In genomic region chr3:121693746-121694145, GRCm38 (mm10) we compare ENCODE assay signal across 29 mouse cellular contexts. TPM values are rescaled to one million over a fixed set of nuclear protein-coding genes. Genes with fewer than 3 reads are reported as not detected.
A peak's percentile ranks its signal among the peaks of the same experiment; 100 is the strongest.
ATAC-seq and TF ChIP-seq lines count a peak whose summit lies in the region.
"Had no signal": no experiment of that assay in that cellular context is flagged by ENCODE, and none has a peak within 500 bp of the region (broad histone marks: within the 10 kb centered on the region; RNA-seq: fewer than 3 reads in every experiment).

No protein-coding gene starts in this region.

- H3K9me3 ChIP-seq in intestine, embryonic 15.5 days, result no peaks in the 10 kb centered on the region
- no peaks in the 10 kb centered on the region for H3K9me3 ChIP-seq in intestine, postnatal 0 days (ENCODE audit: control insufficient read depth)
- H3K9me3 ChIP-seq in liver, embryonic 15.5 days (replicated peaks), result no peaks in the 10 kb centered on the region
- no peaks in the 10 kb centered on the region for H3K9me3 ChIP-seq in liver, embryonic 12.5 days (replicated peaks)
- no peaks in the 10 kb centered on the region for H3K9me3 ChIP-seq in hindbrain, embryonic 16.5 days (ENCODE audit: control insufficient read depth, low read length)
- H3K9me3 ChIP-seq: embryonic facial prominence, embryonic 12.5 days; forebrain, embryonic 15.5 days; heart, embryonic 12.5 days; hindbrain, embryonic 13.5 days; kidney, embryonic 15.5 days had no signal

- no peak overlapping the region for H3K27ac ChIP-seq in intestine, embryonic 15.5 days
- no peak overlapping the region for H3K27ac ChIP-seq in intestine, postnatal 0 days (ENCODE audit: low read depth, low read length)
- H3K27ac ChIP-seq in liver, embryonic 15.5 days (replicated peaks), result no peak overlapping the region
- H3K27ac ChIP-seq in liver, embryonic 12.5 days, result no peak overlapping the region
- peak overlapping the region; percentile 97 for H3K27ac ChIP-seq in brown adipose tissue, adult 24 weeks (replicated peaks; ENCODE audit: low read depth, low read length)
- no peak overlapping the region for H3K27ac ChIP-seq in hindbrain, embryonic 16.5 days (ENCODE audit: low read depth, low read length)
- H3K27ac ChIP-seq: embryonic facial prominence, embryonic 12.5 days; forebrain, embryonic 15.5 days; gastrocnemius, adult 2 months; heart, adult 2 months; hindbrain, embryonic 13.5 days; kidney, embryonic 15.5 days had no signal

- H3K4me3 ChIP-seq in intestine, embryonic 15.5 days (replicated peaks), result no peak overlapping the region
- no peak overlapping the region for H3K4me3 ChIP-seq in intestine, postnatal 0 days (ENCODE audit: low read depth, low read length)
- H3K4me3 ChIP-seq in liver, embryonic 15.5 days (replicated peaks), result no peak overlapping the region
- no peak overlapping the region for H3K4me3 ChIP-seq in liver, embryonic 12.5 days
- no peak overlapping the region for H3K4me3 ChIP-seq in brown adipose tissue, adult 24 weeks (ENCODE audit: insufficient read depth, low read depth, low read length)
- H3K4me3 ChIP-seq in hindbrain, embryonic 16.5 days (ENCODE audit: low read length), result no peak overlapping the region
- H3K4me3 ChIP-seq: embryonic facial prominence, embryonic 12.5 days; forebrain, embryonic 15.5 days; gastrocnemius, adult 2 months; heart, adult 2 months; heart, embryonic 12.5 days; hindbrain, embryonic 13.5 days; kidney, embryonic 15.5 days had no signal

- ATAC-seq in intestine, embryonic 15.5 days, result peak; percentile 3; the same call in 1 of the 2 replicates
- ATAC-seq in intestine, postnatal 0 days, result no peak
- no peak for ATAC-seq in liver, embryonic 15.5 days (ENCODE audit: insufficient read depth)
- ATAC-seq in liver, embryonic 12.5 days, result no peak
- 0 out of 2 replicates have a peak, but pooled peaks have one; percentile 14 for ATAC-seq in monocyte, adult 5-6 weeks (replicated peaks; ENCODE audit: insufficient number of reproducible peaks, low FRiP score, low TSS enrichment, poor library complexity, severe bottlenecking)
- ATAC-seq in hindbrain, embryonic 16.5 days, result no peak
- ATAC-seq: forebrain, embryonic 15.5 days; lung, postnatal 0 days had no signal

- H3K36me3 ChIP-seq in intestine, embryonic 15.5 days, result no peaks in the 10 kb centered on the region
- H3K36me3 ChIP-seq in intestine, postnatal 0 days (ENCODE audit: control insufficient read depth, insufficient read depth), result no peaks in the 10 kb centered on the region
- H3K36me3 ChIP-seq in liver, embryonic 15.5 days (replicated peaks), result no peaks in the 10 kb centered on the region
- H3K36me3 ChIP-seq in liver, embryonic 12.5 days, result no peaks in the 10 kb centered on the region
- no peaks in the 10 kb centered on the region for H3K36me3 ChIP-seq in hindbrain, embryonic 16.5 days (ENCODE audit: control insufficient read depth, insufficient read depth, low read length)
- H3K36me3 ChIP-seq: embryonic facial prominence, embryonic 12.5 days; forebrain, embryonic 15.5 days; heart, embryonic 12.5 days; hindbrain, embryonic 13.5 days; kidney, embryonic 15.5 days had no signal

- WGBS in intestine, embryonic 15.5 days, result 78% methylated on average over 5 of the region's 5 CpGs
- 64% methylated on average over 5 of the region's 5 CpGs for WGBS in intestine, postnatal 0 days
- 52% methylated on average over 5 of the region's 5 CpGs for WGBS in liver, embryonic 15.5 days (ENCODE audit: insufficient replicate concordance)
- WGBS in liver, embryonic 12.5 days (ENCODE audit: insufficient replicate concordance), result 55% methylated on average over 5 of the region's 5 CpGs
- 87% methylated on average over 5 of the region's 5 CpGs for WGBS in hindbrain, embryonic 16.5 days

- no peaks in the 10 kb centered on the region for H3K4me1 ChIP-seq in intestine, embryonic 15.5 days (replicated peaks)
- H3K4me1 ChIP-seq in intestine, postnatal 0 days (replicated peaks; ENCODE audit: control insufficient read depth, insufficient read depth, low read length), result no peaks in the 10 kb centered on the region
- H3K4me1 ChIP-seq in liver, embryonic 15.5 days (replicated peaks), result no peaks in the 10 kb centered on the region
- peaks cover 6% of the 10 kb centered on the region; the same call in 1 of the 2 replicates for H3K4me1 ChIP-seq in liver, embryonic 12.5 days
- H3K4me1 ChIP-seq in brown adipose tissue, adult 24 weeks (ENCODE audit: control insufficient read depth, insufficient read depth, insufficient read length, low read length), result peaks cover 4% of the 10 kb centered on the region; the same call in 1 of the 2 replicates
- no peaks in the 10 kb centered on the region for H3K4me1 ChIP-seq in hindbrain, embryonic 16.5 days (ENCODE audit: control insufficient read depth, insufficient read depth, low read depth, low read length)
- H3K4me1 ChIP-seq: embryonic facial prominence, embryonic 12.5 days; forebrain, embryonic 15.5 days; heart, embryonic 12.5 days; hindbrain, embryonic 13.5 days; kidney, embryonic 15.5 days had no signal

- no peak overlapping the region for H3K9ac ChIP-seq in intestine, embryonic 15.5 days
- H3K9ac ChIP-seq in intestine, postnatal 0 days (ENCODE audit: low read depth, low read length), result no peak overlapping the region
- no peak overlapping the region for H3K9ac ChIP-seq in liver, embryonic 15.5 days
- no peak overlapping the region for H3K9ac ChIP-seq in liver, embryonic 12.5 days
- H3K9ac ChIP-seq in hindbrain, embryonic 16.5 days (ENCODE audit: low read depth, low read length), result no peak overlapping the region
- H3K9ac ChIP-seq: embryonic facial prominence, embryonic 12.5 days; forebrain, embryonic 15.5 days; heart, embryonic 12.5 days; hindbrain, embryonic 13.5 days; kidney, embryonic 15.5 days had no signal

- H3K4me2 ChIP-seq in intestine, embryonic 15.5 days (replicated peaks), result no peak overlapping the region
- H3K4me2 ChIP-seq in intestine, postnatal 0 days (replicated peaks; ENCODE audit: low read depth), result no peak overlapping the region
- peak overlapping the region; percentile 20 for H3K4me2 ChIP-seq in liver, embryonic 15.5 days
- H3K4me2 ChIP-seq in liver, embryonic 12.5 days, result no peak overlapping the region
- H3K4me2 ChIP-seq in hindbrain, embryonic 16.5 days (ENCODE audit: low read length), result no peak overlapping the region
- H3K4me2 ChIP-seq: embryonic facial prominence, embryonic 12.5 days; forebrain, embryonic 15.5 days; heart, embryonic 12.5 days; hindbrain, embryonic 13.5 days; kidney, embryonic 15.5 days had no signal

- TF ChIP-seq CTCF in intestine, postnatal 0 days (IDR thresholded peaks at IDR 0.05; ENCODE audit: low read depth), result no peak

- 0 out of 2 replicates have a peak, but pooled peaks cover 2% of the 10 kb centered on the region for H3K27me3 ChIP-seq in intestine, embryonic 15.5 days (replicated peaks)
- H3K27me3 ChIP-seq in intestine, postnatal 0 days (replicated peaks; ENCODE audit: control insufficient read depth, insufficient read depth, low read length), result peaks cover 8% of the 10 kb centered on the region; the same call in 1 of the 2 replicates
- H3K27me3 ChIP-seq in liver, embryonic 15.5 days, result no peaks in the 10 kb centered on the region
- 0 out of 2 replicates have a peak, but pooled peaks cover 3% of the 10 kb centered on the region for H3K27me3 ChIP-seq in liver, embryonic 12.5 days (replicated peaks)
- no peaks in the 10 kb centered on the region for H3K27me3 ChIP-seq in hindbrain, embryonic 16.5 days (replicated peaks; ENCODE audit: control insufficient read depth, insufficient read depth, low read length)
- H3K27me3 ChIP-seq: embryonic facial prominence, embryonic 12.5 days; forebrain, embryonic 15.5 days; heart, embryonic 12.5 days; hindbrain, embryonic 13.5 days; kidney, embryonic 15.5 days had no signal

RNA-seq across cellular contexts. Expression of gene 4930432M17Rik, which starts 23.2 kb away (rescaled TPM):
- not detected in 2 replicates for polyA plus RNA-seq in intestine, embryonic 15.5 days (2015; fragmentation: Nextera tagmentation; extraction: Ambion mirVana)
- not detected in 2 replicates for polyA plus RNA-seq in intestine, postnatal 0 days (2015; fragmentation: Nextera tagmentation; extraction: Ambion mirVana)
- not detected in 2 replicates for polyA plus RNA-seq in liver, embryonic 15.5 days (2015; fragmentation: Nextera tagmentation; extraction: Ambion mirVana)
- polyA plus RNA-seq in liver, embryonic 12.5 days (2016; fragmentation: Nextera tagmentation; extraction: Ambion mirVana), result not detected in 2 replicates
- polyA plus RNA-seq in brown adipose tissue, adult 24 weeks (2012; ENCODE audit: insufficient read depth, insufficient read length, missing spikeins), result not detected in 2 replicates
- total RNA-seq in monocyte, adult 5-6 weeks (2017), result not detected in 3 replicates
- not detected in 2 replicates for polyA plus RNA-seq in hindbrain, embryonic 16.5 days (2015; fragmentation: Nextera tagmentation; extraction: Ambion mirVana)
- total RNA-seq: adrenal gland, adult 8-10 months; gastrocnemius, adult 2 months; gastrocnemius, postnatal 36 days; heart, adult 2 months; heart, postnatal 4 days; layer of hippocampus, adult 8-10 months; layer of hippocampus, postnatal 25 days; left cerebral cortex, adult 8-10 months; left cerebral cortex, postnatal 4 days; megakaryocyte-erythroid progenitor cell, adult 5-6 weeks; neutrophil, adult 5-6 weeks had no signal
- polyA plus RNA-seq: embryonic facial prominence, embryonic 12.5 days; forebrain, embryonic 15.5 days; heart, adult 2 months; heart, embryonic 12.5 days; heart, postnatal 0 days; hindbrain, embryonic 13.5 days; kidney, embryonic 15.5 days; limb, embryonic 14.5 days; lung, postnatal 0 days; midbrain, embryonic 14.5 days; neural tube, embryonic 11.5 days; thymus, postnatal 0 days had no signal

RNA-seq across cellular contexts. Expression of gene F3, which starts 29.6 kb away (rescaled TPM):
- 23.3 and 27.5 TPM in 2 replicates for polyA plus RNA-seq in intestine, embryonic 15.5 days (2015; fragmentation: Nextera tagmentation; extraction: Ambion mirVana)
- 20.3 and 25.1 TPM in 2 replicates for polyA plus RNA-seq in intestine, postnatal 0 days (2015; fragmentation: Nextera tagmentation; extraction: Ambion mirVana)
- 0.48 and 0.61 TPM in 2 replicates for polyA plus RNA-seq in liver, embryonic 15.5 days (2015; fragmentation: Nextera tagmentation; extraction: Ambion mirVana)
- 0.42 and 0.43 TPM in 2 replicates for polyA plus RNA-seq in liver, embryonic 12.5 days (2016; fragmentation: Nextera tagmentation; extraction: Ambion mirVana)
- 32.7 and 54.0 TPM in 2 replicates for polyA plus RNA-seq in brown adipose tissue, adult 24 weeks (2012; ENCODE audit: insufficient read depth, insufficient read length, missing spikeins)
- not detected in 3 replicates for total RNA-seq in monocyte, adult 5-6 weeks (2017)
- polyA plus RNA-seq in hindbrain, embryonic 16.5 days (2015; fragmentation: Nextera tagmentation; extraction: Ambion mirVana), result 11.4 and 11.6 TPM in 2 replicates
- total RNA-seq: megakaryocyte-erythroid progenitor cell, adult 5-6 weeks had no signal

Comparison
In these comparisons a context has a peak if more than half of its experiments do, and no peak if none do; other contexts are left out.
1. ATAC-seq: peak in intestine, embryonic 15.5 days (single experiment) and monocyte, adult 5-6 weeks (single experiment); none in intestine, postnatal 0 days (single experiment), liver, embryonic 15.5 days (single experiment), liver, embryonic 12.5 days (single experiment) and hindbrain, embryonic 16.5 days (single experiment).